Mouse (Mus musculus): ENCODE results near the gene Pkmyt1. TPM values are rescaled to one million over a fixed set of nuclear protein-coding genes. Genes with fewer than 3 reads are reported as not detected.
A peak's percentile ranks its signal among the peaks of the same experiment; 100 is the strongest.

Pkmyt1 gene
- 47.8 and 51.6 TPM in 2 replicates for polyA plus RNA-seq (2014; fragmentation: Nextera tagmentation; extraction: Ambion mirVana)

DNA sequence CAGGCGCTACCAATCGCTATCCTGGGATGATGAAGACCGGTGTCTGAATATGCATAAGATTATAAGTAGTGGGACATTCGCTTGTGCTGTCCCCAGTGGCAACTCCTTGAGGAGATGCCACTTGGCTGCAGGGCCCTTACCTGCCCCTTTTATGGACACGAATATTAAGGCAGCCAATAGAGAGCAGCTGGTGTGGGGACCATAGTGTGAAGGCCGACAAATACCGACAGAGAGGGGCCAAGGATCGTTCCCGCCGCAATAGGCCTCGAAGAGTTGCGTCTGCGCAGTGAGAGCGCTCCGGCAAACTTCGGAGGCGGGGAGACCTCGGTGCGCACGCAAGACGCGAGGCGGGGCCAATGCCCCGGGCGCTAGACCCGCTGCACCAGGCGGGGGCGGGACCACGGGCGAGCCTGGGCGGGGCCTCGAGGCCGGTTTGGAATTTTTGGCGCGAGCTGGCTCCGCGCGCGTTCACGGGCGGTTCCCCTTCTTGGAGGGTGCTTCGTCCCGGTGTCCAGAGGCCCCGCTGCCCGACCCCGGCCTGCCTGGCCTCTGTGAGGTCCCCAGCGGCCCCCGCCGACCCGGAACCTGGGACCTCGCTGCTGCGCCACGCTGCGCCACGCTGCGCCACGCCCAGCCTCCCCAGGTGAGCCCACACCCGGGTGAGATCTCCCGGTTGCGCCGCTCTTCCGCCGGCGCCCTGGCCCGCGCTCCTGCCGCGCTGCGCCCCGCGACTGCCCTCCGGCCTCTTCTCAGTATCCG is at the start of gene Pkmyt1:
Pkmyt1 (plus strand) TSS at position 338 of the 759 bp plus-strand sequence.
- DNase-seq (ENCODE audit: low spot score) = peak; percentile 96
- WGBS = 3% methylated on average over 61 of the region's 73 CpGs
- Histone ChIP-seq H3K4me2 (ENCODE audit: low read depth, severe bottlenecking) (peak within 1 kb of the TSS; percentile 69), H3K27ac (replicated peaks; ENCODE audit: low read depth, low read length) (peak within 1 kb of the TSS; percentile 61; the same call in 1 of the 2 replicates), H3K4me1 (ENCODE audit: control insufficient read depth, insufficient read depth, low read length) (peaks cover 4% of the 10 kb centered on the region), H3K9ac (ENCODE audit: low read length) (peak within 1 kb of the TSS; percentile 76), H3K36me3 (ENCODE audit: control insufficient read depth, insufficient read depth, low read length) (no peaks in the 10 kb centered on the region), H3K27me3 (ENCODE audit: control insufficient read depth, insufficient read depth, low read length) (no peaks in the 10 kb centered on the region), H3K4me3 (ENCODE audit: low read depth, low read length) (peak within 1 kb of the TSS; percentile 87), H3K9me3 (ENCODE audit: control insufficient read depth, low read length) (no peaks in the 10 kb centered on the region)
- ATAC-seq (ENCODE audit: insufficient number of reproducible peaks, low FRiP score, low TSS enrichment, low read depth) = peak; percentile 91

DNA sequence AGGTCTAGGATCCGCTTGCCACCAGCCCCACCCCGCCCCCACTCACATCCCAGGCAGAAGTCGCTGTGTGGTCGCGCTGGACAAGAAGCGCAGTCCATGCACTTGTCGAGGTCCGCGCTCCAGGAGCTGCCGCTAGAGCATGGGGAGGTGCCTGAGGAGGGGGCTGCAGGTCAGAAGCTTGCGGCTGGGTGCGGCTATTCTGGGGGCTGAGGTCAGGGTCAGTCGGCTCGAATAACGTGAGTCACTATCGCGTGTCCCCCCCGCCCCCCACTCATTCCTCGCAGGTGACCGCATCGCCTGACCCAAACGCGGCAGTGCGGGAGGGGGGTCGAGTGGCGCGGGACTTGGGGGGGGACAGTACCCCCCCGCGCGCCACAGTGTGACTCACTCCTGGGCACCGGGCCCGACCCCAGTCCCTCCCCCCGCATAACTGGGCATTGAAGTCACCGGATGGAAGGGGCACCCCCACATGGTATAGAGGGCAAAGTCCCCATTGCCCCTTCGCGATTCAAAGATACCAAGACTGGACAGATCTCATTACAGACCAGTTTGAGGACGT is 49.6 kb upstream of the Pkmyt1 start:
- Histone ChIP-seq H3K4me3 (ENCODE audit: low read depth, low read length) (peak overlapping the region; percentile 39), H3K27me3 (ENCODE audit: control insufficient read depth, insufficient read depth, low read length) (peaks cover 48% of the 10 kb centered on the region), H3K36me3 (ENCODE audit: control insufficient read depth, insufficient read depth, low read length) (no peaks in the 10 kb centered on the region), H3K27ac (replicated peaks; ENCODE audit: low read depth, low read length) (no peak overlapping the region), H3K4me2 (ENCODE audit: low read depth, severe bottlenecking) (peak overlapping the region; percentile 70), H3K9me3 (ENCODE audit: control insufficient read depth, low read length) (no peaks in the 10 kb centered on the region), H3K9ac (ENCODE audit: low read length) (no peak overlapping the region; the same call in 1 of the 2 replicates), H3K4me1 (ENCODE audit: control insufficient read depth, insufficient read depth, low read length) (peaks cover 29% of the 10 kb centered on the region)
- DNase-seq (ENCODE audit: low spot score) (peak; percentile 52), ATAC-seq (ENCODE audit: insufficient number of reproducible peaks, low FRiP score, low TSS enrichment, low read depth) (no peak)
- 1% methylated on average over 36 of the region's 37 CpGs for WGBS

DNA sequence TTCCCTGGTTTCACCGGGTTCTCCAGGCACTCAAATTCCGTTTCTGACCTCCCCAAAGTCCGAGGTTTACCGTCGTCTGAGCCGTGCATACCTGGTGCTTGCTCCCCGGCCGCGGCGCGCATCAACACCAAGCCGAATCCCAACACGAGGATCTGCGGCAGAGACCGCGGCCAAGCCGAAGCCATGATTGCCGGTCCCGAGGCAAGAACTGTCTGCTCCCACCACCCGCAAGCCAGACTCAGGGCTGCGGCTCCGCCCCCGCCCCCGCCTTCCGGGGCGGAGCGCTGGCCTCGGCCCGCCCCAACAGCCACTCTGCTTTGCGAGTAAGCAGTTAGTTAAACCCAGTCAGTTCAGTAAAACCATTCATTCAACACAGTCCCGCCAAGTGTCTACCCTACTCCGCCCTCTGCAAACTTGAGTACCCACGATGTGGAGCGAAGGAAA is 48.9 kb upstream of the Pkmyt1 start, which contains the start of gene Tnfrsf12a:
Tnfrsf12a (minus strand) TSS at position 233 of the 444 bp plus-strand sequence.
- Histone ChIP-seq H3K4me1 (ENCODE audit: control insufficient read depth, insufficient read depth, low read length) (peaks cover 29% of the 10 kb centered on the region), H3K9me3 (ENCODE audit: control insufficient read depth, low read length) (no peaks in the 10 kb centered on the region), H3K4me2 (ENCODE audit: low read depth, severe bottlenecking) (peak within 1 kb of the TSS; percentile 70), H3K36me3 (ENCODE audit: control insufficient read depth, insufficient read depth, low read length) (no peaks in the 10 kb centered on the region), H3K4me3 (ENCODE audit: low read depth, low read length) (peak within 1 kb of the TSS; percentile 39), H3K27ac (replicated peaks; ENCODE audit: low read depth, low read length) (no peak within 1 kb of the TSS), H3K9ac (ENCODE audit: low read length) (peak within 1 kb of the TSS; percentile 8; the same call in 1 of the 2 replicates), H3K27me3 (ENCODE audit: control insufficient read depth, insufficient read depth, low read length) (peaks cover 52% of the 10 kb centered on the region)
- WGBS = 1% methylated on average over 34 of the region's 34 CpGs
- ATAC-seq (ENCODE audit: insufficient number of reproducible peaks, low FRiP score, low TSS enrichment, low read depth) (no peak), DNase-seq (ENCODE audit: low spot score) (peak; percentile 86)

DNA sequence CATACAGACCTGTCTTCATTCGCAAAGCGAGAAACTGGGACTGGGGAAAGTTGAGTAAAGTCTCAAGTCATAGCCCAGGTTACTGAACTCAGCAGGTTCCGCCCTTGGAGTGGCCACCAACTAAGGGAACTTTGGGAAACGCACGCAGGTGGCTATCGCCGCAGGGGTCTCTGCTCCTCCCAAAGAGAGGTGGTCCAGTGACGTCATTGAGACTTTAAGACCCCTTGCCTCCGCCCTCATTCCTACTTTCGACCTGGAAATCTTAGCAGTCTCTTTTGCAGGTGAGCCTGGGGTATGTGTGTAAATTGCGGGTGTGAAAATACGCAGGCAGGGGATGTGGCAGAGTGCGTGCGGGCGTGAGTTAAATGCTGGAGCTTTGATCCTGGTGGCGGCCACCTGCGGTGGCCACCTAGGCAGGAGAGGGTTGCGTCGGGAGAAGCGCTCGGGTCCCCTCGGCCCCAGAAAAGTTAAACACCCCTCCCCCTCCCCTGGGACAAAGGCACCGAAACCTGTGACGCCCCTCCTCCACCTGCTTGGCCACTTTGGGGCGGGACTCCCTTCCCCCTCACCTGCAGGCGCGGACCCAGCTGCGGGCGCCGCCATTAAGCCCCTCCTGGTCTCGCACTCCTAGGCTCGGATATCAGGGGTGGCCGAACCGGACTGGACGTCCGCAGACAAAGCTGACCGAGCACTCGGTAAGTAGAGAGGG is 46.9 kb upstream of the Pkmyt1 start, which contains the start of gene Cldn6:
Cldn6 (plus strand) TSS at position 123 of the 709 bp plus-strand sequence.
- H3K27me3 ChIP-seq (ENCODE audit: control insufficient read depth, insufficient read depth, low read length) = peaks cover 64% of the 10 kb centered on the region
- H3K4me1 ChIP-seq (ENCODE audit: control insufficient read depth, insufficient read depth, low read length) = peaks cover 38% of the 10 kb centered on the region
- peak; percentile 29 for DNase-seq (ENCODE audit: low spot score)
- H3K27ac ChIP-seq (replicated peaks; ENCODE audit: low read depth, low read length) = no peak within 1 kb of the TSS
- H3K4me3 ChIP-seq (ENCODE audit: low read depth, low read length) = peak within 1 kb of the TSS; percentile 23
- H3K4me2 ChIP-seq (ENCODE audit: low read depth, severe bottlenecking) = peak within 1 kb of the TSS; percentile 41
- WGBS = 3% methylated on average over 36 of the region's 38 CpGs
- no peaks in the 10 kb centered on the region for H3K36me3 ChIP-seq (ENCODE audit: control insufficient read depth, insufficient read depth, low read length)
- no peak for ATAC-seq (ENCODE audit: insufficient number of reproducible peaks, low FRiP score, low TSS enrichment, low read depth)
- no peaks in the 10 kb centered on the region for H3K9me3 ChIP-seq (ENCODE audit: control insufficient read depth, low read length)
- H3K9ac ChIP-seq (ENCODE audit: low read length) = no peak within 1 kb of the TSS

DNA sequence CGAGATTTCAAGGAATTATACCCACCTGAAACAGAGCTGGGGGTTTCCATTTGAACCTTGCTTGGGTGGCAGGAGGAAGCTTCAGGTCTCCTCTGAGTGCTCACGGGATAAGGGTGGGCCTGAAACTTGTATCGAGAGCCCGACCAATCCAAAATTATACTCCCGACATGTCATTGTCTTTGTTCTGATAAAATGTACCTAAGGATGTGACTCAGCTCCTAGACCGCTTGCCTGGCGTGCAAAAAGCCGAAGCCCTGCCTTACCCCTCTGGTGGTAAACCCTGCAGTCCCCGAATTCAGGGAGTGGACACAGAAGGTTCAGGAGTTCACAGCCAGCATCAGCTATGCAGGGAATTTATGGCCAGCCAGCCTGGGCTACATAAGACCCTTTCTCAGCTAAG is 45.8 kb upstream of the Pkmyt1 start:
- Histone ChIP-seq H3K27me3 (ENCODE audit: control insufficient read depth, insufficient read depth, low read length) (peaks cover 63% of the 10 kb centered on the region), H3K4me1 (ENCODE audit: control insufficient read depth, insufficient read depth, low read length) (peaks cover 37% of the 10 kb centered on the region), H3K36me3 (ENCODE audit: control insufficient read depth, insufficient read depth, low read length) (no peaks in the 10 kb centered on the region), H3K27ac (replicated peaks; ENCODE audit: low read depth, low read length) (no peak overlapping the region), H3K4me2 (ENCODE audit: low read depth, severe bottlenecking) (peak overlapping the region; percentile 41; the same call in 1 of the 2 replicates), H3K4me3 (ENCODE audit: low read depth, low read length) (no peak overlapping the region), H3K9me3 (ENCODE audit: control insufficient read depth, low read length) (no peaks in the 10 kb centered on the region), H3K9ac (ENCODE audit: low read length) (no peak overlapping the region)
- WGBS = 70% methylated on average over 9 of the region's 9 CpGs
- ATAC-seq (ENCODE audit: insufficient number of reproducible peaks, low FRiP score, low TSS enrichment, low read depth) (no peak), DNase-seq (ENCODE audit: low spot score) (no peak)

DNA sequence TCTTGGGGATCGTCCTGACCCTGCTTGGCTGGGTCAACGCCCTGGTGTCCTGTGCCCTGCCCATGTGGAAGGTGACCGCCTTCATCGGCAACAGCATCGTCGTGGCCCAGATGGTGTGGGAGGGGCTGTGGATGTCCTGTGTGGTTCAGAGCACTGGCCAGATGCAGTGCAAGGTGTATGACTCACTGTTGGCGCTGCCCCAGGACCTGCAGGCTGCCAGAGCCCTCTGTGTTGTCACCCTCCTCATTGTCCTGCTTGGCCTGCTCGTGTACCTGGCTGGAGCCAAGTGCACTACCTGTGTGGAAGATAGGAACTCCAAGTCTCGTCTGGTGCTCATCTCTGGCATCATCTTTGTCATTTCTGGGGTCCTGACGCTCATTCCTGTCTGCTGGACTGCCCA is 45.0 kb upstream of the Pkmyt1 start:
- H3K36me3 ChIP-seq (ENCODE audit: control insufficient read depth, insufficient read depth, low read length) = no peaks in the 10 kb centered on the region
- H3K4me3 ChIP-seq (ENCODE audit: low read depth, low read length) = no peak overlapping the region
- 65% methylated on average over 10 of the region's 10 CpGs for WGBS
- no peaks in the 10 kb centered on the region for H3K9me3 ChIP-seq (ENCODE audit: control insufficient read depth, low read length)
- H3K4me2 ChIP-seq (ENCODE audit: low read depth, severe bottlenecking) = no peak overlapping the region
- H3K27me3 ChIP-seq (ENCODE audit: control insufficient read depth, insufficient read depth, low read length) = peaks cover 57% of the 10 kb centered on the region
- no peak overlapping the region for H3K9ac ChIP-seq (ENCODE audit: low read length)
- peaks cover 31% of the 10 kb centered on the region for H3K4me1 ChIP-seq (ENCODE audit: control insufficient read depth, insufficient read depth, low read length)
- H3K27ac ChIP-seq (replicated peaks; ENCODE audit: low read depth, low read length) = no peak overlapping the region
- no peak for ATAC-seq (ENCODE audit: insufficient number of reproducible peaks, low FRiP score, low TSS enrichment, low read depth)
- no peak for DNase-seq (ENCODE audit: low spot score)

DNA sequence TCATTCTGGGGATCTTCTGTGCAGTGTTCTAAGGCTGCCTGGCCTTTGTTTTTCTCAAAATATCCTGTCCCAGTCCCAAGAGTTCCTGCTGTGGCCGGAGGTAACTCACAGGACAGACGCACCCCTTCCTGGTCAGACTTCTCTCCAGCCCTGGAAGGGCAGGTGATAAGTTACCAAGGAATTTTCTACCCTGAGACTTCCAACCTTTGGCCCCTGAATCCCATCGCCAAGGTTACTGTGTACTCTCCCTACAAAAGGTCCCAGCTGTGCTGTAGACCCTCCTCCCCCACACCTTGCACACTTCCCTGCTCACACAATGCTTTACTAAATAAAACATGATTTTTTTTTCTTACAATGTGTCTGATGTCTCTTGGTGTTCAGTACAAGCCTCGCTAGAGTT is 44.0 kb upstream of the Pkmyt1 start:
- Histone ChIP-seq H3K4me1 (ENCODE audit: control insufficient read depth, insufficient read depth, low read length) (peaks cover 25% of the 10 kb centered on the region), H3K27ac (replicated peaks; ENCODE audit: low read depth, low read length) (no peak overlapping the region), H3K9ac (ENCODE audit: low read length) (no peak overlapping the region), H3K4me2 (ENCODE audit: low read depth, severe bottlenecking) (no peak overlapping the region), H3K36me3 (ENCODE audit: control insufficient read depth, insufficient read depth, low read length) (no peaks in the 10 kb centered on the region), H3K9me3 (ENCODE audit: control insufficient read depth, low read length) (no peaks in the 10 kb centered on the region), H3K27me3 (ENCODE audit: control insufficient read depth, insufficient read depth, low read length) (peaks cover 49% of the 10 kb centered on the region), H3K4me3 (ENCODE audit: low read depth, low read length) (no peak overlapping the region)
- WGBS = 55% methylated on average over 4 of the region's 4 CpGs
- ATAC-seq (ENCODE audit: insufficient number of reproducible peaks, low FRiP score, low TSS enrichment, low read depth) (no peak), DNase-seq (ENCODE audit: low spot score) (no peak)

DNA sequence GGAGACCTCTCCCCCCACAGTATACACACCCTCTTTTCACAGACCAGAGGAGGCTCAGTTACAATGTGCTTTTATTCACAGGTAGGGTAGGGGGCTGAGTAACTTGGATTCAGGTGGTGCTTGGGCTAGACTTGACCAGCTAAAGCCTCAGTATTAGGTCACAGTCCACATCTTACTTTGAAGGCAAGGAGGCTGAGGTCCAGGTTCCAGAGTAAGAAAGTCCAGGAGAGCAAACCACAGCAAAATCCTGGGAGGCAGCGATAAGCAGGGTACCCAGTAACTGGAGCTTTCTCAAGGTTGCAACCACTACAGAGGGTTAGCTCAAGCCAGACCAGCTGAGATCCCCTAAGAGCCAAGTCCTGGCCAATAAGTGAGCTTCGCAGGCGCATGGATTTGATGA is 43.6 kb upstream of the Pkmyt1 start:
- ATAC-seq (ENCODE audit: insufficient number of reproducible peaks, low FRiP score, low TSS enrichment, low read depth) = no peak
- WGBS = 63% methylated on average over 3 of the region's 3 CpGs
- DNase-seq (ENCODE audit: low spot score) = no peak
- Histone ChIP-seq H3K9me3 (ENCODE audit: control insufficient read depth, low read length) (no peaks in the 10 kb centered on the region), H3K4me1 (ENCODE audit: control insufficient read depth, insufficient read depth, low read length) (peaks cover 22% of the 10 kb centered on the region), H3K27me3 (ENCODE audit: control insufficient read depth, insufficient read depth, low read length) (peaks cover 49% of the 10 kb centered on the region), H3K4me3 (ENCODE audit: low read depth, low read length) (0 out of 2 replicates have a peak overlapping the region, but pooled peaks have one; percentile 21), H3K36me3 (ENCODE audit: control insufficient read depth, insufficient read depth, low read length) (no peaks in the 10 kb centered on the region), H3K4me2 (ENCODE audit: low read depth, severe bottlenecking) (peak overlapping the region; percentile 36; the same call in 1 of the 2 replicates), H3K27ac (replicated peaks; ENCODE audit: low read depth, low read length) (no peak overlapping the region), H3K9ac (ENCODE audit: low read length) (no peak overlapping the region)

All from limb, embryonic 11.5 days (tissue).